Mouse (Mus musculus): Measurements from ENCODE around the gene Emc6. TPM values are rescaled to one million over a fixed set of nuclear protein-coding genes. Genes with fewer than 3 reads are reported as not detected.

Gene Emc6
- polyA plus RNA-seq, 1 experiment from 2014 or later = 111 TPM

DNA sequence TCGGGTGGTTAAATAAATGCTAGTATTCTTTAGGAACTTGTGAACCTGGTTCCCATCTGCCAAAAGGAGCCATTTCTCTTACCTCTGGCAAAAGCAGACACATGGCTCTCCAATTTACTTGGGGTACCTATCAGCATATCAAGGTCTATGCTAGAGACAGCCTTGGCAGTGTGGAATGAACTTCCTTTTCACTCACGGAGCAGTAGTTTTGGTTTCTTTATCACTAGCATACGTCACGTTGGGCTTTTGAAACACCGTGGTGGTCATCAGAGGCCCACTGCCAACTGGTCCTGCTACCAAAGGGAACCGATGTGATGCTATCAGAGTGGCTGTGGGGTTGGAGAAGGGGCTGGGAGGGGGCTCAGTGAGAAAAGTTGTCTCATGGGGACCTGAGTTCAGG, 43.8 kb downstream of the Emc6 start:
- DNase-seq (ENCODE audit: low spot score) (no peak), ATAC-seq (ENCODE audit: insufficient number of reproducible peaks, low FRiP score, low TSS enrichment, low read depth) (no peak)
- no peak overlapping the region for H3K4me2 ChIP-seq (ENCODE audit: low read depth, severe bottlenecking)

GRCm38 (mm10) chr11:73131020-73131419, 45.8 kb downstream of the Emc6 start:
- H3K9me3 ChIP-seq (ENCODE audit: control insufficient read depth, low read length) = no peaks in the 10 kb centered on the region
- H3K27me3 ChIP-seq (ENCODE audit: control insufficient read depth, insufficient read depth, low read length) = no peaks in the 10 kb centered on the region
- no peak for DNase-seq (ENCODE audit: low spot score)
- no peak for ATAC-seq (ENCODE audit: insufficient number of reproducible peaks, low FRiP score, low TSS enrichment, low read depth)
- H3K4me3 ChIP-seq (ENCODE audit: low read depth, low read length) = no peak overlapping the region
- 0 out of 2 replicates have a peak, but pooled peaks cover 3% of the 10 kb centered on the region for H3K4me1 ChIP-seq (ENCODE audit: control insufficient read depth, insufficient read depth, low read length)
- no peak overlapping the region for H3K4me2 ChIP-seq (ENCODE audit: low read depth, severe bottlenecking)
- H3K36me3 ChIP-seq (ENCODE audit: control insufficient read depth, insufficient read depth, low read length) = peaks cover 16% of the 10 kb centered on the region
- WGBS = 84% methylated on average over 7 of the region's 7 CpGs
- H3K27ac ChIP-seq (replicated peaks; ENCODE audit: low read depth, low read length) = no peak overlapping the region
- no peak overlapping the region for H3K9ac ChIP-seq (ENCODE audit: low read length)

More for the DNA sequence above, 43.8 kb downstream of the Emc6 start:
- Histone ChIP-seq H3K9me3 (ENCODE audit: control insufficient read depth, low read length) (no peaks in the 10 kb centered on the region), H3K36me3 (ENCODE audit: control insufficient read depth, insufficient read depth, low read length) (peaks cover 16% of the 10 kb centered on the region), H3K27me3 (ENCODE audit: control insufficient read depth, insufficient read depth, low read length) (no peaks in the 10 kb centered on the region), H3K27ac (replicated peaks; ENCODE audit: low read depth, low read length) (no peak overlapping the region), H3K4me3 (ENCODE audit: low read depth, low read length) (no peak overlapping the region), H3K9ac (ENCODE audit: low read length) (no peak overlapping the region), H3K4me1 (ENCODE audit: control insufficient read depth, insufficient read depth, low read length) (peaks cover 9% of the 10 kb centered on the region)
- 96% methylated on average over 6 of the region's 6 CpGs for WGBS

- no peak overlapping the region for H3K4me3 ChIP-seq (ENCODE audit: low read depth, low read length)
- DNase-seq (ENCODE audit: low spot score) (no peak), ATAC-seq (ENCODE audit: insufficient number of reproducible peaks, low FRiP score, low TSS enrichment, low read depth) (no peak)
- no peaks in the 10 kb centered on the region for H3K27me3 ChIP-seq (ENCODE audit: control insufficient read depth, insufficient read depth, low read length)
- H3K4me1 ChIP-seq (ENCODE audit: control insufficient read depth, insufficient read depth, low read length) = no peaks in the 10 kb centered on the region
- no peak overlapping the region for H3K27ac ChIP-seq (replicated peaks; ENCODE audit: low read depth, low read length)
- WGBS = 97% methylated on average over 6 of the region's 6 CpGs
- peaks cover 3% of the 10 kb centered on the region; the same call in 1 of the 2 replicates for H3K36me3 ChIP-seq (ENCODE audit: control insufficient read depth, insufficient read depth, low read length)
- no peaks in the 10 kb centered on the region for H3K9me3 ChIP-seq (ENCODE audit: control insufficient read depth, low read length)
- H3K9ac ChIP-seq (ENCODE audit: low read length) = no peak overlapping the region
- no peak overlapping the region for H3K4me2 ChIP-seq (ENCODE audit: low read depth, severe bottlenecking)
These were observed 50.3 kb downstream of the Emc6 start for GRCm38 (mm10) chr11:73126495-73126894.

Other genes with a start within 250 kb of the Emc6 start
- gene Atp2a3, start 215.9 kb downstream of the Emc6 start, polyA plus RNA-seq (2014; fragmentation: Nextera tagmentation; extraction: Ambion mirVana) = 0.67 and 0.97 TPM in 2 replicates
- gene P2rx1, start 177.9 kb downstream of the Emc6 start, polyA plus RNA-seq (2014; fragmentation: Nextera tagmentation; extraction: Ambion mirVana) = 1.3 and 2.0 TPM in 2 replicates
- 2.7 and 3.0 TPM in 2 replicates for gene Camkk1, start 158.0 kb downstream of the Emc6 start, polyA plus RNA-seq (2014; fragmentation: Nextera tagmentation; extraction: Ambion mirVana)
- gene Ncbp3, start 129.3 kb downstream of the Emc6 start, polyA plus RNA-seq (2014; fragmentation: Nextera tagmentation; extraction: Ambion mirVana) = 13.8 and 14.4 TPM in 2 replicates
- gene Itgae, start 86.5 kb downstream of the Emc6 start, polyA plus RNA-seq (2014; fragmentation: Nextera tagmentation; extraction: Ambion mirVana) = 0.51 and 0.54 TPM in 2 replicates
- 19.5 and 19.9 TPM in 2 replicates for gene Haspin, start 38.7 kb downstream of the Emc6 start, polyA plus RNA-seq (2014; fragmentation: Nextera tagmentation; extraction: Ambion mirVana)
- 0.08 TPM in 1 of 2 replicates, not detected in the other for gene P2rx5, start 16.6 kb downstream of the Emc6 start, polyA plus RNA-seq (2014; fragmentation: Nextera tagmentation; extraction: Ambion mirVana)
- gene Tax1bp3, start within 50 bp of the Emc6 start, polyA plus RNA-seq (2014; fragmentation: Nextera tagmentation; extraction: Ambion mirVana) = 220 and 222 TPM in 2 replicates
- gene Ctns, start 22.0 kb upstream of the Emc6 start, polyA plus RNA-seq (2014; fragmentation: Nextera tagmentation; extraction: Ambion mirVana) = 23.6 and 25.5 TPM in 2 replicates
- 0.74 and 1.0 TPM in 2 replicates for gene Shpk, start 22.4 kb upstream of the Emc6 start, polyA plus RNA-seq (2014; fragmentation: Nextera tagmentation; extraction: Ambion mirVana)
- 0.09 TPM in 2 replicates for gene Trpv1, start 57.3 kb upstream of the Emc6 start, polyA plus RNA-seq (2014; fragmentation: Nextera tagmentation; extraction: Ambion mirVana)
- 0.08 TPM in 1 of 2 replicates, not detected in the other for gene Trpv3, start 90.4 kb upstream of the Emc6 start, polyA plus RNA-seq (2014; fragmentation: Nextera tagmentation; extraction: Ambion mirVana)
- gene Aspa, start 152.6 kb upstream of the Emc6 start, polyA plus RNA-seq (2014; fragmentation: Nextera tagmentation; extraction: Ambion mirVana) = not detected in 2 replicates
- not detected in 2 replicates for gene Gm49340, start 152.7 kb upstream of the Emc6 start, polyA plus RNA-seq (2014; fragmentation: Nextera tagmentation; extraction: Ambion mirVana)
- not detected in 2 replicates for gene Spata22, start 152.7 kb upstream of the Emc6 start, polyA plus RNA-seq (2014; fragmentation: Nextera tagmentation; extraction: Ambion mirVana)
- not detected in 2 replicates for gene Olfr20, start 173.7 kb upstream of the Emc6 start, polyA plus RNA-seq (2014; fragmentation: Nextera tagmentation; extraction: Ambion mirVana)
- not detected in 2 replicates for gene Olfr376, start 194.2 kb upstream of the Emc6 start, polyA plus RNA-seq (2014; fragmentation: Nextera tagmentation; extraction: Ambion mirVana)
- gene Olfr1, start 222.6 kb upstream of the Emc6 start, polyA plus RNA-seq (2014; fragmentation: Nextera tagmentation; extraction: Ambion mirVana) = not detected in 2 replicates